Comparison of ENCODE assay signal across 7 mouse cellular contexts in the genomic region with DNA sequence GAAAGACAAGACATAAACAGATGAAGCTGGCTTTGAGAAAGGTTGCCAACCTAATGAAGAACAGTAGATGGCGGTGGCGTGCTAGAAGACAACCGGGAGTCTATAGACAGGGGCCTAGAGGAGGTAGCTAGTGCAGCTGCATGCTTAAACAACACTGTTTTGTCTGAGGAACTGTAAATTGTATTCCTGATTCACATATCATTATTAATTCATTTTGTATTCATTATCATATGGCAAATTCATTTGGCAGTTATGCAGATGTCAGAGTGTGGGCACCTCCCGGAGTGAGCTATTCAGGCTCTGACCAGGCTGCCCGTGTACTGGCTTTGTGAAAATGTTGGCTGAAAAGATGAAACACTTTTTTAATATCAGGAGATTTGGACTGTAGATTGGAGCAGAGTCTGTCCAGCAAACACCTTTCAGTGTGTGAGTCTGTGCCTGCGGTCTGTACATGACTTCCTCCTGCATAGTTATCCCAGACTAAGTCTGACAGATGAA.
DNase-seq lines count a peak whose midpoint lies in the region; ATAC-seq lines count a peak whose summit lies in the region.

No protein-coding gene starts in this region.

- 0 out of 2 replicates have a peak, but pooled peaks have one; percentile 36 for ATAC-seq in cerebellum, adult (ENCODE audit: insufficient number of reproducible peaks, low FRiP score, low TSS enrichment)
- peak; percentile 97 for ATAC-seq in forebrain, embryonic 15.5 days (replicated peaks)
- ATAC-seq in neural tube, embryonic 14.5 days (ENCODE audit: low read depth) = peak; percentile 95

- 26% methylated on average over 6 of the region's 6 CpGs for WGBS in forebrain, embryonic 15.5 days
- 51% methylated on average over 6 of the region's 6 CpGs for WGBS in limb, embryonic 10.5 days
- WGBS in neural tube, embryonic 14.5 days = 36% methylated on average over 6 of the region's 6 CpGs

- H3K27me3 ChIP-seq in forebrain, embryonic 15.5 days = no peaks in the 10 kb centered on the region
- H3K27me3 ChIP-seq in limb, embryonic 10.5 days (ENCODE audit: low read depth, poor library complexity, severe bottlenecking) = no peaks in the 10 kb centered on the region
- H3K27me3 ChIP-seq in neural tube, embryonic 14.5 days (ENCODE audit: control insufficient read depth, insufficient read depth, low read length) = no peaks in the 10 kb centered on the region

- H3K4me1 ChIP-seq in forebrain, embryonic 15.5 days = peaks cover 4% of the 10 kb centered on the region
- no peaks in the 10 kb centered on the region for H3K4me1 ChIP-seq in limb, embryonic 10.5 days
- no peaks in the 10 kb centered on the region; the same call in 1 of the 2 replicates for H3K4me1 ChIP-seq in neural tube, embryonic 14.5 days (ENCODE audit: control insufficient read depth, insufficient read depth, low read length)

- H3K9ac ChIP-seq in forebrain, embryonic 15.5 days (replicated peaks) = no peak overlapping the region
- no peak overlapping the region for H3K9ac ChIP-seq in neural tube, embryonic 14.5 days (replicated peaks; ENCODE audit: low read depth, low read length)

- H3K9me3 ChIP-seq in forebrain, embryonic 15.5 days = no peaks in the 10 kb centered on the region
- no peaks in the 10 kb centered on the region for H3K9me3 ChIP-seq in limb, embryonic 10.5 days (replicated peaks)
- no peaks in the 10 kb centered on the region for H3K9me3 ChIP-seq in neural tube, embryonic 14.5 days (ENCODE audit: control insufficient read depth, low read length)

- no peaks in the 10 kb centered on the region for H3K36me3 ChIP-seq in forebrain, embryonic 15.5 days
- no peaks in the 10 kb centered on the region for H3K36me3 ChIP-seq in limb, embryonic 10.5 days
- H3K36me3 ChIP-seq in neural tube, embryonic 14.5 days (ENCODE audit: control insufficient read depth, insufficient read depth, low read length) = no peaks in the 10 kb centered on the region

- H3K4me2 ChIP-seq in forebrain, embryonic 15.5 days (replicated peaks) = no peak overlapping the region
- H3K4me2 ChIP-seq in neural tube, embryonic 14.5 days (ENCODE audit: low read depth, low read length) = no peak overlapping the region

- H3K4me3 ChIP-seq in forebrain, embryonic 15.5 days = no peak overlapping the region
- no peak overlapping the region for H3K4me3 ChIP-seq in limb, embryonic 10.5 days
- no peak overlapping the region for H3K4me3 ChIP-seq in neural tube, embryonic 14.5 days (ENCODE audit: low read depth, low read length)

- peak; percentile 47 for DNase-seq in NIH3T3 (ENCODE audit: low read depth)
- peak; percentile 12 for DNase-seq in kidney, adult 9 months
- peak; percentile 40 for DNase-seq in limb, embryonic 10.5 days (ENCODE audit: low spot score)
- no peak for DNase-seq in urinary bladder, postnatal 10 days (ENCODE audit: low spot score)

- H3K27ac ChIP-seq in forebrain, embryonic 15.5 days (replicated peaks) = no peak overlapping the region
- no peak overlapping the region for H3K27ac ChIP-seq in limb, embryonic 10.5 days
- no peak overlapping the region; the same call in 1 of the 2 replicates for H3K27ac ChIP-seq in neural tube, embryonic 14.5 days (ENCODE audit: low read depth, low read length)

Comparison
In these comparisons a context has a peak if more than half of its experiments do, and no peak if none do; other contexts are left out.
1. ATAC-seq: peak in every context shown above with its lines; median percentile 97 in forebrain, embryonic 15.5 days; 95 in neural tube, embryonic 14.5 days; 36 in cerebellum, adult.